Mouse (Mus musculus): ENCODE results near the gene Sema3g.

The Sema3g gene

GRCm38 (mm10) chr14:31272164-31272563 lies 54.5 kb downstream of the Sema3g start:
- DNase-seq (ENCODE audit: low read depth, low spot score): peak; percentile 72

Measured in CD4-positive helper T cell, adult 2 months (primary cell).